Comparison of ENCODE assay signal across 18 mouse cellular contexts in the genomic region with DNA sequence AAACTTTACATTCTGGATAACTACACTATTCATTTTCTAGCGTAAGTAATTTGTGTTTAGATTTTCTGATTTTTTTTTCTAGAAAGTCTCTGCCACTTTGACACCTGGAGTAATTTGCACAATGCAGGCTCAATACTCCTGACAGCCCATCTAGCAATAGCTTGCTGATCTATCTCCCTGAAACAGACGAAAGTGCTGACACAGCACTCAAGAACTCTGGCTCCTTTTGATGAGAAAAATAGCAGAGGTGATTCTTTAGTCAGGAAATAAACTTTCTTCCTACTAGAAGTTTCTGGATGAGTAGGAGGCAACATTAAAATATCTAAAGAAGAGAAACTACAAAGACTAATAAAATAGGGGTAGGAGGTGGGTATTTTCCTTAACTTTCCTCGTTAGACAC.
"Had no signal": no experiment of that assay in that cellular context is flagged by ENCODE, and none has a peak within 500 bp of the region (broad histone marks: within the 10 kb centered on the region; RNA-seq: fewer than 3 reads in every experiment).

No protein-coding gene starts in this region.

- H3K4me3 ChIP-seq: heart, embryonic 10.5 days; heart, embryonic 12.5 days; hindbrain, embryonic 13.5 days; hindbrain, embryonic 15.5 days; left cerebral cortex, adult 2 months; limb, embryonic 10.5 days; limb, embryonic 12.5 days; liver, embryonic 13.5 days; liver, embryonic 15.5 days had no signal

- H3K9ac ChIP-seq: heart, embryonic 12.5 days; hindbrain, embryonic 13.5 days; hindbrain, embryonic 15.5 days; limb, embryonic 12.5 days; liver, embryonic 13.5 days; liver, embryonic 15.5 days had no signal

- DNase-seq: gastrocnemius, postnatal 14 days; kidney, adult 11 months; kidney, adult 2 months; kidney, adult 9 months; kidney, postnatal 10 days; kidney, postnatal 25 days; kidney, postnatal 4 days; liver; liver, embryonic 13.5 days had no signal

- H3K36me3 ChIP-seq: heart, embryonic 10.5 days; heart, embryonic 12.5 days; hindbrain, embryonic 13.5 days; hindbrain, embryonic 15.5 days; limb, embryonic 10.5 days; limb, embryonic 12.5 days; liver, embryonic 13.5 days; liver, embryonic 15.5 days had no signal

- H3K9me3 ChIP-seq: heart, embryonic 10.5 days; heart, embryonic 12.5 days; hindbrain, embryonic 13.5 days; hindbrain, embryonic 15.5 days; limb, embryonic 10.5 days; limb, embryonic 12.5 days; liver, embryonic 13.5 days; liver, embryonic 15.5 days had no signal

- H3K27ac ChIP-seq: heart, embryonic 10.5 days; hindbrain, embryonic 13.5 days; hindbrain, embryonic 15.5 days; hindbrain, postnatal 0 days; limb, embryonic 10.5 days; limb, embryonic 12.5 days; liver, embryonic 13.5 days; liver, embryonic 15.5 days had no signal

- H3K27me3 ChIP-seq: heart, embryonic 12.5 days; hindbrain, embryonic 13.5 days; hindbrain, embryonic 15.5 days; limb, embryonic 12.5 days; liver, embryonic 13.5 days; liver, embryonic 15.5 days had no signal

- H3K4me1 ChIP-seq: heart, embryonic 10.5 days; heart, embryonic 12.5 days; hindbrain, embryonic 13.5 days; hindbrain, embryonic 15.5 days; limb, embryonic 10.5 days; limb, embryonic 12.5 days; liver, embryonic 13.5 days; liver, embryonic 15.5 days had no signal
